Comparison of ENCODE assay signal across 12 mouse cellular contexts in genomic region chr11:4183511-4183910, GRCm38 (mm10). TPM values are rescaled to one million over a fixed set of nuclear protein-coding genes. Genes with fewer than 3 reads are reported as not detected.
DNase-seq lines count a peak whose midpoint lies in the region; ATAC-seq and TF ChIP-seq lines count a peak whose summit lies in the region.
"Had no signal": no experiment of that assay in that cellular context is flagged by ENCODE, and none has a peak within 500 bp of the region (broad histone marks: within the 10 kb centered on the region; RNA-seq: fewer than 3 reads in every experiment).

No protein-coding gene starts in this region.

- no peak overlapping the region for H3K4me2 ChIP-seq in heart, embryonic 12.5 days
- no peak overlapping the region for H3K4me2 ChIP-seq in hindbrain, embryonic 16.5 days (ENCODE audit: low read length)
- H3K4me2 ChIP-seq: liver, embryonic 12.5 days had no signal

- H3K27me3 ChIP-seq in heart, adult 2 months (ENCODE audit: control insufficient read depth, insufficient read depth, low read length) = no peaks in the 10 kb centered on the region
- no peaks in the 10 kb centered on the region for H3K27me3 ChIP-seq in heart, embryonic 12.5 days (replicated peaks)
- H3K27me3 ChIP-seq in hindbrain, embryonic 16.5 days (replicated peaks; ENCODE audit: control insufficient read depth, insufficient read depth, low read length) = no peaks in the 10 kb centered on the region

- TF ChIP-seq EP300 in heart, adult 2 months (IDR thresholded peaks at IDR 0.05; ENCODE audit: insufficient read depth, low read depth, low read length) = no peak

- peaks cover 4% of the 10 kb centered on the region; the same call in 1 of the 2 replicates for H3K79me2 ChIP-seq in heart, adult 2 months (replicated peaks; ENCODE audit: control insufficient read depth, insufficient read depth, low read length)

- no peak overlapping the region for H3K4me3 ChIP-seq in heart, adult 2 months
- no peak overlapping the region for H3K4me3 ChIP-seq in heart, embryonic 12.5 days
- no peak overlapping the region for H3K4me3 ChIP-seq in left cerebral cortex, adult 2 months
- no peak overlapping the region for H3K4me3 ChIP-seq in hindbrain, embryonic 16.5 days (ENCODE audit: low read length)
- H3K4me3 ChIP-seq: liver, embryonic 12.5 days had no signal

- H3K9ac ChIP-seq in heart, adult 2 months (ENCODE audit: low read depth, low read length) = no peak overlapping the region
- H3K9ac ChIP-seq in heart, embryonic 12.5 days = no peak overlapping the region
- H3K9ac ChIP-seq in hindbrain, embryonic 16.5 days (ENCODE audit: low read depth, low read length) = no peak overlapping the region
- H3K9ac ChIP-seq: liver, embryonic 12.5 days had no signal

- TF ChIP-seq CTCF in heart, adult 2 months (IDR thresholded peaks at IDR 0.05) = no peak
- TF ChIP-seq CTCF in left cerebral cortex, adult 2 months (IDR thresholded peaks at IDR 0.05) = no peak

- H3K36me3 ChIP-seq in heart, adult 2 months (ENCODE audit: control insufficient read depth, insufficient read depth, low read length) = peaks cover 15% of the 10 kb centered on the region
- H3K36me3 ChIP-seq in heart, embryonic 12.5 days = peaks cover 46% of the 10 kb centered on the region
- H3K36me3 ChIP-seq in hindbrain, embryonic 16.5 days (ENCODE audit: control insufficient read depth, insufficient read depth, low read length) = peaks cover 28% of the 10 kb centered on the region

- no peaks in the 10 kb centered on the region for H3K9me3 ChIP-seq in heart, embryonic 12.5 days (replicated peaks)
- H3K9me3 ChIP-seq in hindbrain, embryonic 16.5 days (ENCODE audit: control insufficient read depth, low read length) = no peaks in the 10 kb centered on the region
- H3K9me3 ChIP-seq: liver, embryonic 12.5 days had no signal

- no peak for TF ChIP-seq POLR2A in heart, adult 2 months (IDR thresholded peaks at IDR 0.05; ENCODE audit: insufficient read depth, low read depth, low read length)

- peaks cover 10% of the 10 kb centered on the region for H3K4me1 ChIP-seq in heart, adult 2 months (ENCODE audit: control insufficient read depth, insufficient read depth, low read length)
- H3K4me1 ChIP-seq in heart, embryonic 12.5 days (replicated peaks) = peaks cover 14% of the 10 kb centered on the region
- peaks cover 10% of the 10 kb centered on the region for H3K4me1 ChIP-seq in hindbrain, embryonic 16.5 days (ENCODE audit: control insufficient read depth, insufficient read depth, low read depth, low read length)

- DNase-seq in heart, adult 2 months = peak in 1 of 2 experiments; percentile 15
- DNase-seq in left cerebral cortex, adult 2 months (ENCODE audit: extremely low spot score in 1 of 2, low spot score in 2 of 2) = no peak
- no peak for DNase-seq in left cerebral cortex, postnatal 14 days (ENCODE audit: low spot score in 2 of 2)
- DNase-seq in MN1 (ENCODE audit: low spot score) = peak; percentile 60
- DNase-seq in spleen, postnatal 36 days (ENCODE audit: low spot score in 2 of 2) = no peak
- DNase-seq in thymus, postnatal 36 days = no peak
- DNase-seq: adrenal gland, postnatal 14 days; cerebellum, adult 18-20 months; right cerebral cortex, postnatal 14 days had no signal

- no peak for ATAC-seq in heart, embryonic 12.5 days (ENCODE audit: insufficient number of reproducible peaks, low FRiP score)
- no peak for ATAC-seq in hindbrain, embryonic 16.5 days
- ATAC-seq: liver, embryonic 12.5 days had no signal

- intact Hi-C loops in heart, adult 2 months (cut with DNase I) = no loop called here
- intact Hi-C loops in left cerebral cortex, adult 2 months (cut with DNase I) = no loop called here
- intact Hi-C loops in left cerebral cortex, postnatal 14 days (cut with DNase I) = no loop called here

- H3K27ac ChIP-seq in heart, adult 2 months = peak overlapping the region; percentile 56
- no peak overlapping the region for H3K27ac ChIP-seq in heart, embryonic 12.5 days (ENCODE audit: poor library complexity, severe bottlenecking)
- peak overlapping the region; percentile 67 for H3K27ac ChIP-seq in left cerebral cortex, adult 2 months
- peak overlapping the region; percentile 54; the same call in 1 of the 2 replicates for H3K27ac ChIP-seq in hindbrain, embryonic 16.5 days (ENCODE audit: low read depth, low read length)
- H3K27ac ChIP-seq: liver, embryonic 12.5 days had no signal

RNA-seq across cellular contexts. Expression of gene Tbc1d10a, which starts 3.1 kb away (rescaled TPM):
- 10 to 100 TPM; 10.1 to 10.7 TPM for total RNA-seq in heart, adult 2 months (2021)
- polyA plus RNA-seq in heart, adult 2 months (2012; rRNA removed) = 17.3 and 22.3 TPM in 2 replicates
- 15.6 TPM in 2 replicates for polyA plus RNA-seq in heart, embryonic 12.5 days (2016; fragmentation: Nextera tagmentation; extraction: Ambion mirVana)
- total RNA-seq in left cerebral cortex, adult 2 months (2021) = 10 to 100 TPM; 35.3 to 36.6 TPM
- total RNA-seq in left cerebral cortex, postnatal 14 days (2021) = 10 to 100 TPM; 32.9 to 33.2 TPM
- polyA plus RNA-seq in hindbrain, embryonic 16.5 days (2015; fragmentation: Nextera tagmentation; extraction: Ambion mirVana) = 37.6 and 41.0 TPM in 2 replicates

RNA-seq across cellular contexts. Expression of gene Sf3a1, which starts 23.4 kb away (rescaled TPM):
- 10 to 100 TPM; 37.2 to 38.7 TPM for total RNA-seq in heart, adult 2 months (2021)
- 17.9 and 23.4 TPM in 2 replicates for polyA plus RNA-seq in heart, adult 2 months (2012; rRNA removed)
- polyA plus RNA-seq in heart, embryonic 12.5 days (2016; fragmentation: Nextera tagmentation; extraction: Ambion mirVana) = 43.1 and 46.5 TPM in 2 replicates
- 10 to 100 TPM; 63.8 to 67.4 TPM for total RNA-seq in left cerebral cortex, adult 2 months (2021)
- 10 to 100 TPM; 68.8 to 78.6 TPM for total RNA-seq in left cerebral cortex, postnatal 14 days (2021)
- polyA plus RNA-seq in hindbrain, embryonic 16.5 days (2015; fragmentation: Nextera tagmentation; extraction: Ambion mirVana) = 38.7 and 52.4 TPM in 2 replicates

RNA-seq across cellular contexts. Expression of gene Ccdc157, which starts 23.4 kb away (rescaled TPM):
- 1 to 10 TPM; 4.5 to 4.6 TPM for total RNA-seq in heart, adult 2 months (2021)
- polyA plus RNA-seq in heart, adult 2 months (2012; rRNA removed) = 6.7 and 9.9 TPM in 2 replicates
- 4.7 and 5.5 TPM in 2 replicates for polyA plus RNA-seq in heart, embryonic 12.5 days (2016; fragmentation: Nextera tagmentation; extraction: Ambion mirVana)
- total RNA-seq in left cerebral cortex, adult 2 months (2021) = 10 to 100 TPM; 16.4 to 17.9 TPM
- 10 to 100 TPM; 14.0 to 16.5 TPM for total RNA-seq in left cerebral cortex, postnatal 14 days (2021)
- 9.1 and 10.9 TPM in 2 replicates for polyA plus RNA-seq in hindbrain, embryonic 16.5 days (2015; fragmentation: Nextera tagmentation; extraction: Ambion mirVana)

RNA-seq across cellular contexts. Expression of gene Castor1, which starts 34.5 kb away (rescaled TPM):
- total RNA-seq in heart, adult 2 months (2021) = 1 to 10 TPM; 4.0 to 5.9 TPM
- polyA plus RNA-seq in heart, adult 2 months (2012; rRNA removed) = 10.7 and 13.5 TPM in 2 replicates
- 3.4 and 3.8 TPM in 2 replicates for polyA plus RNA-seq in heart, embryonic 12.5 days (2016; fragmentation: Nextera tagmentation; extraction: Ambion mirVana)
- 1 to 10 TPM; 3.9 to 4.2 TPM for total RNA-seq in left cerebral cortex, adult 2 months (2021)
- 1 to 10 TPM; 4.3 to 4.9 TPM for total RNA-seq in left cerebral cortex, postnatal 14 days (2021)
- 6.7 and 7.4 TPM in 2 replicates for polyA plus RNA-seq in hindbrain, embryonic 16.5 days (2015; fragmentation: Nextera tagmentation; extraction: Ambion mirVana)

RNA-seq across cellular contexts. Expression of gene Rnf215, which starts 48.5 kb away (rescaled TPM):
- 10 to 100 TPM; 12.9 to 13.4 TPM for total RNA-seq in heart, adult 2 months (2021)
- polyA plus RNA-seq in heart, adult 2 months (2012; rRNA removed) = 16.1 and 17.7 TPM in 2 replicates
- polyA plus RNA-seq in heart, embryonic 12.5 days (2016; fragmentation: Nextera tagmentation; extraction: Ambion mirVana) = 21.4 and 22.0 TPM in 2 replicates
- total RNA-seq in left cerebral cortex, adult 2 months (2021) = 10 to 100 TPM; 32.1 to 32.6 TPM
- 10 to 100 TPM; 35.2 to 38.0 TPM for total RNA-seq in left cerebral cortex, postnatal 14 days (2021)
- 50.0 and 52.4 TPM in 2 replicates for polyA plus RNA-seq in hindbrain, embryonic 16.5 days (2015; fragmentation: Nextera tagmentation; extraction: Ambion mirVana)
